Mouse (Mus musculus): ENCODE data around the gene Slfnl1.

Gene Slfnl1

DNA sequence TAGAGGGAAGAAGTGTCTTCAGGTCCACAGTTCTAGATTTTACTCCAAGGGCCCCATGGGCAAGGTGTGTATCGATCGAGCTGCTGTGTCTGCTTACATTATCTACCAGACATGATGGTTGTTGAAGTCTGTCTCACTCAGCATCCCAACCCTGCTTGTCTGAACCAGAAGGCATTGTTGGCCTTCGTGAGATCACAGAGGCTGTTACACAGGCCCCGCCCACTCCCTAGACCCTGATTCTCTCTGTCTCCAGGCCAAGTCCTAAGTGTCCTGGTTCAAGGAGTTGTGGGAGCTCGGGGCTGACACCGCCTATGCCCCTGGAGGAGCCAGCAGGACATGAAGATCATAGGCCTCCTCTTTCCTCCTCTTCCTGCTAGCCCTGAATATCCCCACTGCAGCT, at the start of gene Slfnl1:
Slfnl1 (plus strand) TSS at position 246 of the 400 bp plus-strand sequence.
- no peak for DNase-seq

GRCm38 (mm10) chr4:120487707-120488106, 44.3 kb upstream of the Slfnl1 start:
- no peak for DNase-seq

GRCm38 (mm10) chr4:120506955-120507354, 25.1 kb upstream of the Slfnl1 start:
- no peak for DNase-seq

GRCm38 (mm10) chr4:120511203-120511602, 20.8 kb upstream of the Slfnl1 start:
- no peak for DNase-seq

- no peak for DNase-seq
Observed at GRCm38 (mm10) chr4:120514366-120514765, 17.7 kb upstream of the Slfnl1 start.

DNA sequence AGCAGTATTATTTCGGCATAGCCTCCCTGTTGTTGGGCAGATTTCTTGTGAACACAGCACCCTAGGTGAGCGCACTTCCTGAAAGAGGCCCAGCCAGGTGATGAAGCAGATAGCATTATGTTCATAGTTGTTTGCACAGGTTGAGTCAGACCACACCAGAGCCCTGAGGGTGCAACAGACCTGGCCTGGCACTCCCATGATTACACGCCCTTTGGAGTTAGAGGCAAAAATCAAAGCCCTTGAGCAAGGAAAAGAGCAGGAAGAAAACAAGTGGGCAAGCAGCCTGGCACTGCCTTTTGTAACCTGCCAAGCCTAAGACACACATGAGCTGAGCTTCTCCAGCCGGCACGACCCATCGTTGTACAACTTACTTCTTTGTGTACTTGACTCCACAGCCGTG, 15.5 kb upstream of the Slfnl1 start:
- DNase-seq, result no peak

- DNase-seq, result no peak
Observed at GRCm38 (mm10) chr4:120516907-120517306, 15.1 kb upstream of the Slfnl1 start.

GRCm38 (mm10) chr4:120517335-120517734, 14.7 kb upstream of the Slfnl1 start:
- no peak for DNase-seq

DNA sequence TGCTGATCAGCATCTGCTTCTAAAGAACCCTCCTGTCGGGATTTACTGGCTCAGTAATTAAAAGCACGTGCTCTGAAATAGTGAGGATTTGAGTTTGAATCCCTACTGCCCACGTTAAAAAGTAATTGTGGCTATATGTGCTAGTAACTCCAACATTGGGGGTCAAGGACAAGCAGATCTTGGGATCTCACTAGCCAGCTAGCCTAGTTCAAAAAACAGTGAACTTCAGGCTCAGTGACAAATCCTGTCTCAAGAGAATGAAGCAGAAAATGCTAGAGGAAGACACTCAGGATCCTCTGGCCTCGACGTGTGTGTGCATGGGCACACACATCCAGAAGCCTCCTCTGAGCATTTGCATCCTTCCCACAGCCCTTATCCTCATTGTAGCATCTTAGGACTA, 10.3 kb upstream of the Slfnl1 start:
- DNase-seq, result no peak

GRCm38 (mm10) chr4:120522351-120522750, 9.7 kb upstream of the Slfnl1 start:
- no peak for DNase-seq

DNA sequence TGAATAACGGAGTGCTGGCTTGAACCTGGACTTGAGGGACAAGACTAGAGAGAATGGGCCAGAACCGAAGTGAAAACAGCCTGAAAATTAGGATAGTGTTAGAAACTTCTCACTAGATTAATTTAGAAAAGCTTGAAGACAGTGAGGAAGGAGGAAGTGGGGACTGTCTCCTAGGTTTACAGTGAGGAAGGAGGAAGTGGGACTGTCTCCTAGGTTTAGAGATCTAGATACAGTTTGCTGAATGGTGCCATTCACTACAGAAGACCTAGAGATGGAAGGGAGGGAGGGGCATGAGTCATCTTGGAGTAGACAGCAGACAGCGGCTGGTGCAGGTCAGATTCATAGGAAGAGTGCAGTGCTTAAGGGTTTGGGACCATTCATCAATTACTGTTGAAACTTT, 8.9 kb upstream of the Slfnl1 start:
- DNase-seq, result no peak

DNA sequence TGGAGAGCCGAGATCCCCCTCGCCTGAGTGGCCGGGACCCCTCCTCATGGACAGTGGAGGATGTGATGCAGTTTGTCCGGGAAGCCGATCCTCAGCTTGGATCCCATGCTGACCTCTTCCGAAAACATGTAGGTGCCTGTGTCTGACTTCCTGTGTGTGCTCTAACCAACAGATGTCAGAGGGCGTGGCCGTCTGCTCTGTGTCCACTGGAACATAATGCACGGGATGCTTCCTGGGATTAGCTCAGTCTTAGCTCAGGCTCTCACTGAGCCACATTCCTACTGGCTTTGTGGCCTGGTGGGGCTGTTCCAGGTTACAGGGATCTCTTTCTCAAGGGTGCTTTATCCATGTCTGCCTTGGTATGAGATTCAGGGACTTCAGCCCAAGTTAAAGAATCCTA, 3.9 kb upstream of the Slfnl1 start:
- DNase-seq, result no peak

GRCm38 (mm10) chr4:120538664-120539063, 6.6 kb downstream of the Slfnl1 start:
- no peak for DNase-seq

DNA sequence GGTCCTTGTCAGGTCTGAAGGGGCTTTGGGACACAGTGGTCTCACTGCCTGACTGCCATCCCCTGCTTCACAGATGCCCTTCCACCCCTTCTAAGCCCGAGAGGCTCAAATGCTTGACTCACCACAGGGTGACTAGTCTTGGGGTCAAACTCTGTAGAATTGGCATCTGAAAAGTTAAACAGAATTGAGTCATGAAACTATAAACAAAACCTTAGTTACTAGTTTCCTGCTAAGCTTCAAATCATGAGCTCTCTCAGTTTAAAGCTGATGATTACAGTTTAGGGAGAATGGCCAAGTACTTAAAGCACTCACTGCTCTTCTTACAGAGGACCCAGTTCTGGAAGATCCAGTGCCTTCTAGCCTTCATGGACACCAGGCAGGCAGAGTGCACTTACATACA, 12.9 kb downstream of the Slfnl1 start:
- DNase-seq, result no peak

DNA sequence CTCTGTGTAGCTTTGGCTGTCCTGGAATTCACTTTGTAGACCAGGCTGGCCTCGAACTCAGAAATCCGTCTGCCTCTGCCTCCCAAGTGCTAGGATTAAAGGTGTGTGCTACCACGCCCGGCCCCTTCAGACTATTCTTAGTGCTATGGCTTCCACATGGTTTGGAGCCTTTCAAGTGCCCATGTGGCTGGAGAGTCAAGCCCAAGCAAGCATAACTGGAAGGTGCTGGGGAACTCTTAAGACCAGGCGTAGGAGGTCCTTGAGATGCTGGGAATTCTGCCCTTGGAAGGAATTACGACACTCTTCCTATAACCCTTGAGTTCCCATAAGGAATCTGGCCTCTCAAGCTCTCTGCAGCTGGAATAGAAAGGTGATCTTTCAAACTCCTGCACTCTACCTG, 24.6 kb downstream of the Slfnl1 start:
- DNase-seq, result no peak

GRCm38 (mm10) chr4:120565726-120566125, 33.7 kb downstream of the Slfnl1 start:
- no peak for DNase-seq

DNA sequence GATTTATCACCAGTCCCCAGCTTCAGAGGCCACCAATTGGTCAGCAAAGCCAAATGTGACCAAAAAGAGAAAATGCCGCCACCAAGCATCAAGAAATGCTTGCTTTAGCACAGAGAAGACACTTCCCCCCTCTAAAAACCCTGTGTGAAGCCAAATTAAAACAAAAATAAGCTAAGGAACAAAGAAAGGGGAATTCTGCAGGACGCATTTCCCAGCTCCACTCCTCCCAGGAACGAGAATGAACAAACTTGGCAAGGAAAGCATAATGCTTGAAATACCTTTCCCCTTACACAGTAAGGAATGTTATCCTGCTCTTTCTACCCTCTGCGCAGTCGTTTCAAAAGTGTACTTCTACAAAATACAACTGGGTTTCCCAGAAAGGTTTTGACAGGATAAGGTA, 36.0 kb downstream of the Slfnl1 start:
- DNase-seq, result no peak

DNA sequence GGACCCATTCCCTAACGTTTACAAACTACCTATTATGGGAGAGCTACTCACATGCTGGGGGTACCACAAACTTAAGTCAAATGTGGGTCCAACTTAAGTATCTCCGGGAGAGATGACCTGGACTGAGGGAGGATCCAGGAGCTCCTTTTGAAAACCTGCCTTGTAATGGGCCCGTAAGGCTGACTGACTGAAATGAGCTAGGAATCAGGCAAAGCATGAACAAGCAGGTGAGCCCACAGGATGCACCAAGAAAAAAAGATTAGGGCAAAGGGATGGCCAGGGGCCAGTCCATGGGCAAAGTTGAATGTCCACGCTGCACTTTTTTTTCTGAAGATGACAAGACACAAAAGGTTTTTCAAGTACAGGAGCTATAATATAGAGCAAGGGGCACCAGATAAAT, 37.0 kb downstream of the Slfnl1 start:
- no peak for DNase-seq

DNA sequence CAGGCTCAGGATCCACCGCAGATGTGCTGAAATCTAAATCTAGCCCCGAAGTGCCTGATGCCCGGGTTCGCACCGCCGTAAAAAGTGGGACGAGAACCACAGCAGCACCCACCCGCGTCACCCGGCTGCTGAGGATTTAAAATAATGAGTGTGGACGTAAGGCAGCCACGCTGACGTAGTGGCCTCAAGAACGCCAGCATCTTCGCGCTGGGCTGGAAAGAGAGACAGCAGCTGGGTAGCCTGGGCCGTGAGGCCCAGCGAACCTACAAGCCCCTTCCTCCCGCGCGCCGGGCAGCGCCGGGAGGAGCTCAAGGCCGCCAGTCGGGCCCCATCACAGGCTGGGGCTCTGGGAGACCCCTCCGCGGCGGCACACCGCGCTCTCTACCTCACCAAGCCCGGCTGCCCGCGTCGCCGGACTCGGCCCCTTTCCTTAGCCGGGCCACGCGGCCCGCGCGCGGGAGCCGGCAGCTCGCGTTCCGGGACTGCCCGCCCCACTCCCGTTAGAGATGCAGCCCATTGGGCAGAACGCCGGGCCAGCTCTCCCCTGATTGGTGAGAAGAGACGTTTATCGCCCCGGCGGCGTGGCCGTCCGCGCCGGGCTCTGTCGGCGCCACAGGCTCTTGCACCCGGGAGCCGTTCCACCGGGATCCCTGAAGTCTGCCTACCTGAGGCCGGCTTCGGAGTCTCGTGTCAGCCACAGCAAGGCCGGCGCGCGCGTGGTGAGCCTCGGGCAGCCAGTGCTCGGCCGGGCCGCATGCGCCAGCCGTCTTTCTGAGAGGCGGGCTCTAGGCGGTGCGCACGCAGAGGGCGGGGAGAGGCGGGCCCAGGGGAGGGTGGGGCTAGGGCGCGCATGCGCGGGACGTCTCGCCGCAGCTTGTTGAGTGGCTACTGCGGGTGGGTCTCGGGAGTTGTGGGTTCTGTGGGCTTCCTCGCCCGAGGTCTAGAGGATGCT, 37.7 kb downstream of the Slfnl1 start, which contains the start of gene Ctps:
Ctps (minus strand) TSS at position 791 of the 952 bp plus-strand sequence.
- peak; percentile 95 to 96 for DNase-seq

DNA sequence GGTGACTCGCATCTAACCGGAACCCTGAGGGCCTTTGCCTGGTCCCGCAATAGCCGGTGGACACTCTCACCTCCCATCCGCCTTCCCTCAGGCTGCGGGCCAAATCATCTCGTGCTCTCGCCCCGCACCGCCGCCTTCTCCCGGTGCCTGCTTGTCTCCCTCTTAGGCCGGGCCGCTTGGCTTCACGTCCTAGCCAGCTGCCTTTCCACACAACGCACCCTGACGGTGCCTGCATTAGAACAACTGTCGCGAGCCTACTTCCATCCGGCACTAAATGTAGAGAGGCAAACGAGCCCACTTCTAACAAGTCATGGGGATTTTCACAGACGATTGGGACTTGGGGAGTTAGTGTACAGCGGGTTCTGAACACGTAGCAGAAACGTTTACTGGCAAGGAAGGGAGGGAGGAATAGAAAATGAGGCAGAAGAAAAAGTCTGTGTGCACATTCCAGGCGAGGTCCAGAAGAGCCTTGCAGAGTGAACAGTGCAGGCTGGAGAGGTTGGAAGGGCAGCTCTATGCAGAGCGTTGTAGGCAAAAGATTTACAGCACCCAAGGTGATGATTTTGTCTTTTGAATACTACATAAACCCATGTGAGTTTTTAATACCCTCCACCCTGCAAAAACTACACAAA, 38.5 kb downstream of the Slfnl1 start:
- DNase-seq, result no peak

GRCm38 (mm10) chr4:120571070-120571464, 39.0 kb downstream of the Slfnl1 start:
- no peak for DNase-seq

- DNase-seq, result no peak
Observed at GRCm38 (mm10) chr4:120571691-120572090, 39.7 kb downstream of the Slfnl1 start.

DNA sequence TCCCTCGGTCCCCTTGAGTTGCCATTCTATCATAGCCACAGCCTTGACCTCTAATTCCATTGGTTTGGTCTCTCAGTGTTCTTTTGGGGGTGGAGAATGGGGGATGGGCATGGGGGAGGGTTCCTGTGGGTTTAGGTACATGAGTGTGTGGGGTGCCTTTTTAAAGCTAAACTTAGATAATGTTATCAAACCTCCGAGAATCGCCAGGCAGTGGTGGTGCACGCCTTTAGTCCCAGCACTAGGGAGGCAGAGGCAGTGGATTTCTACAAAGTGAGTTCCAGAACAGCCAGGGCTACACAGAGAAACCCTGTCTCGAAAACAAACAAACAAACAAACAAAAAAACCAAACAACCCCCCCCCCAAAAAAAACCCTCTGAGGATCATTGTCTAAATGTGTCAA, 48.9 kb downstream of the Slfnl1 start:
- DNase-seq, result no peak

DNA sequence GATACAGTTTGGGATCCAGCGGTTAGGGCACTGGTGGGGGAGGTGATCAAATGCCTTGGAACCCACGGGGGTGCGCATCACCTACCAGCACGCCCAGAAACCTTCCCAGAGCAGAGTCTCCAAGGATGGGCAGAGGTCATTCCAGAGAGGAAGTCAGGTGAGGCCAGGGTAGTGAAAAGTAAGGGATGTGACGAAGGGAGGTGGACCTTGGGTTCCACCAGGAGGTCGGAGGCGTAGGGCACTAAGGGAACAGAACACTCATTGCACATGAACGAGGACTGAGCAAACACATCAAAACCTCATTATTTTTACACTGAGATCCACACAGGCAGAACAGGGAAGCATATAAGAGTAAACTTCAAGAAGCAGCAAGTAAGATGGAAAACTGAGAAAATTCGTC, 49.7 kb downstream of the Slfnl1 start:
- no peak for DNase-seq

Measured in cerebellum, adult 18-20 months (tissue).